Comparison of ENCODE assay signal across 9 mouse cellular contexts in the genomic region with DNA sequence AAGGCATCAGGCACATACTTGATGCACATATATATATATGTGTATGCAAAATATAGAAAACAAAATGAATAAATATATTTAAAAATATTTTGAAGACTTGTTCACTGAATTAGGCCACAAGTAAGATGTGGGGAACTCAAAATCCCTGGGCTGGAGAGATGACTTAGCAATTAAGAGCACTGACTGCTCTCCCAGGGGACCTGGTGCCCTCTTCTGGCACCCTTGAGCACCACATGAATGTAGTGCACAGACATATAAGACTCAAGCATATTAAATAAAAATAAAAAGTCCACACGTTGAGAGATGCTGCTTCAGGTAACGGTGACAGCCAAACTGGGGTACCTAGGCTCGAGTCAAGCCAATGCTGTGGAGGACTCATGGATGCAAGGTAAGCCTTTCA. TPM values are rescaled to one million over a fixed set of nuclear protein-coding genes. Genes with fewer than 3 reads are reported as not detected.
A peak's percentile ranks its signal among the peaks of the same experiment; 100 is the strongest.
DNase-seq lines count a peak whose midpoint lies in the region; ATAC-seq and TF ChIP-seq lines count a peak whose summit lies in the region.
"Had no signal": no experiment of that assay in that cellular context is flagged by ENCODE, and none has a peak within 500 bp of the region (broad histone marks: within the 10 kb centered on the region; RNA-seq: fewer than 3 reads in every experiment).

No protein-coding gene starts in this region.

- 16% methylated on average over 3 of the region's 3 CpGs for WGBS in bone marrow, adult 2 months
- WGBS in liver, embryonic 14.5 days (ENCODE audit: insufficient replicate concordance), result 27% methylated on average over 3 of the region's 3 CpGs
- WGBS in thymus, adult 2 months, result 22% methylated on average over 3 of the region's 3 CpGs

- TF ChIP-seq POLR2A in bone marrow, adult 2 months (IDR thresholded peaks at IDR 0.05; ENCODE audit: borderline replicate concordance, control insufficient read depth, low read depth, low read length), result no peak
- TF ChIP-seq POLR2A in thymus, adult 2 months (IDR thresholded peaks at IDR 0.05; ENCODE audit: control insufficient read depth, extremely low read depth, insufficient read depth, low read length, poor library complexity), result no peak

- peak; percentile 46 for DNase-seq in layer of hippocampus, adult 11-12 months (ENCODE audit: low spot score)
- DNase-seq in layer of hippocampus, adult 8-10 months (ENCODE audit: low spot score in 2 of 2), result no peak
- DNase-seq in ES-CJ7 (ENCODE audit: low read depth, low spot score), result peak; percentile 65
- DNase-seq in liver, embryonic 14.5 days (ENCODE audit: low read depth in 3 of 3, low spot score in 3 of 3), result peak; percentile 38 to 49 (median 42)
- peak; percentile 71 for DNase-seq in thymus, adult 2 months
- DNase-seq in frontal cortex, postnatal 25 days (ENCODE audit: low spot score in 2 of 2), result no peak

- H3K27ac ChIP-seq in bone marrow, adult 2 months (ENCODE audit: control insufficient read depth, insufficient read depth, low read depth, low read length, poor library complexity), result no peak overlapping the region
- H3K27ac ChIP-seq in liver, embryonic 14.5 days, result no peak overlapping the region
- no peak overlapping the region for H3K27ac ChIP-seq in thymus, adult 2 months (ENCODE audit: control insufficient read depth, insufficient read depth, low read length)
- H3K27ac ChIP-seq: lung, embryonic 15.5 days; stomach, embryonic 15.5 days had no signal

- ATAC-seq in liver, embryonic 14.5 days (ENCODE audit: insufficient read depth), result no peak

- TF ChIP-seq CTCF in bone marrow, adult 2 months (IDR thresholded peaks at IDR 0.05; ENCODE audit: control insufficient read depth, insufficient read depth, low read length), result peak; percentile 72
- TF ChIP-seq CTCF in liver, embryonic 14.5 days (IDR thresholded peaks at IDR 0.05; ENCODE audit: low read depth), result peak; percentile 78
- TF ChIP-seq CTCF in thymus, adult 2 months (IDR thresholded peaks at IDR 0.05; ENCODE audit: borderline replicate concordance, control insufficient read depth, extremely low read depth, insufficient read depth, low read length, poor library complexity), result no peak

- no peak overlapping the region for H3K4me2 ChIP-seq in liver, embryonic 14.5 days (ENCODE audit: low read depth)
- H3K4me2 ChIP-seq: lung, embryonic 15.5 days; stomach, embryonic 15.5 days had no signal

- H3K4me3 ChIP-seq in bone marrow, adult 2 months (replicated peaks; ENCODE audit: control insufficient read depth, low read depth, low read length), result no peak overlapping the region
- no peak overlapping the region for H3K4me3 ChIP-seq in liver, embryonic 14.5 days (ENCODE audit: insufficient read depth in 1 of 2, low read depth in 2 of 2, low read length in 2 of 2)
- no peak overlapping the region for H3K4me3 ChIP-seq in thymus, adult 2 months (ENCODE audit: control insufficient read depth, insufficient read depth, low read length)
- H3K4me3 ChIP-seq: lung, embryonic 15.5 days; stomach, embryonic 15.5 days had no signal

- H3K9ac ChIP-seq in liver, embryonic 14.5 days (replicated peaks), result no peak overlapping the region
- H3K9ac ChIP-seq: lung, embryonic 15.5 days; stomach, embryonic 15.5 days had no signal

- no peak for TF ChIP-seq EP300 in liver, embryonic 14.5 days (IDR thresholded peaks at IDR 0.05; ENCODE audit: low read depth)

- H3K27me3 ChIP-seq in liver, embryonic 14.5 days (ENCODE audit: control insufficient read depth, insufficient read depth, low read length), result no peaks in the 10 kb centered on the region
- H3K27me3 ChIP-seq in thymus, adult 2 months (ENCODE audit: control insufficient read depth, insufficient read depth, low read length), result no peaks in the 10 kb centered on the region
- H3K27me3 ChIP-seq: lung, embryonic 15.5 days; stomach, embryonic 15.5 days had no signal

- H3K9me3 ChIP-seq in liver, embryonic 14.5 days (ENCODE audit: control insufficient read depth, low read length), result no peaks in the 10 kb centered on the region
- H3K9me3 ChIP-seq: lung, embryonic 15.5 days; stomach, embryonic 15.5 days had no signal

- H3K36me3 ChIP-seq in liver, embryonic 14.5 days (replicated peaks; ENCODE audit: control insufficient read depth, insufficient read depth, low read depth), result no peaks in the 10 kb centered on the region
- H3K36me3 ChIP-seq in thymus, adult 2 months (ENCODE audit: control insufficient read depth, insufficient read depth, low read length), result no peaks in the 10 kb centered on the region
- H3K36me3 ChIP-seq: lung, embryonic 15.5 days; stomach, embryonic 15.5 days had no signal

- H3K4me1 ChIP-seq in bone marrow, adult 2 months (ENCODE audit: control insufficient read depth, insufficient read depth, low read length), result peaks cover 5% of the 10 kb centered on the region; the same call in 1 of the 2 replicates
- peaks cover 0 to 9% of the 10 kb centered on the region in 2 experiments; a peak in 2 of 4 replicates for H3K4me1 ChIP-seq in liver, embryonic 14.5 days (replicated peaks; ENCODE audit: control insufficient read depth in 2 of 2, insufficient read depth in 2 of 2, low read length in 1 of 2)
- H3K4me1 ChIP-seq in thymus, adult 2 months (replicated peaks; ENCODE audit: control insufficient read depth, insufficient read depth, low read length), result peaks cover 16% of the 10 kb centered on the region

RNA-seq across cellular contexts. Expression of gene Adsl, which starts 2.4 kb away (rescaled TPM):
- total RNA-seq in layer of hippocampus, adult 8-10 months (2022), result 10 to 100 TPM; 24.8 to 31.2 (median 28.4) TPM
- 11.1 and 16.4 TPM in 2 replicates for polyA plus RNA-seq in bone marrow, adult 2 months (2011; ENCODE audit: insufficient read depth, insufficient read length, low replicate concordance, missing spikeins)
- polyA plus RNA-seq in liver, embryonic 14.5 days (2012; rRNA removed), result 28.7 and 43.8 TPM in 2 replicates
- polyA plus RNA-seq in liver, embryonic 14.5 days (2014; fragmentation: Nextera tagmentation; extraction: Ambion mirVana), result 48.2 and 57.5 TPM in 2 replicates
- 93.3 and 105 TPM in 2 replicates for polyA plus RNA-seq in thymus, adult 2 months (2012; rRNA removed)

RNA-seq across cellular contexts. Expression of gene Sgsm3, which starts 31.7 kb away (rescaled TPM):
- 10 to 100 TPM; 72.3 to 87.1 (median 81.3) TPM for total RNA-seq in layer of hippocampus, adult 8-10 months (2022)
- polyA plus RNA-seq in bone marrow, adult 2 months (2011; ENCODE audit: insufficient read depth, insufficient read length, low replicate concordance, missing spikeins), result 6.2 and 8.3 TPM in 2 replicates
- 7.4 and 8.5 TPM in 2 replicates for polyA plus RNA-seq in liver, embryonic 14.5 days (2012; rRNA removed)
- polyA plus RNA-seq in liver, embryonic 14.5 days (2014; fragmentation: Nextera tagmentation; extraction: Ambion mirVana), result 6.2 and 7.5 TPM in 2 replicates
- 18.4 and 18.5 TPM in 2 replicates for polyA plus RNA-seq in thymus, adult 2 months (2012; rRNA removed)

Comparison
In these comparisons a context has a peak if more than half of its experiments do, and no peak if none do; other contexts are left out.
1. DNase-seq: peak in layer of hippocampus, adult 11-12 months (single experiment), ES-CJ7 (single experiment), liver, embryonic 14.5 days (3 of 3) and thymus, adult 2 months (single experiment); none in layer of hippocampus, adult 8-10 months (0 of 2) and frontal cortex, postnatal 25 days (0 of 2).